Mouse (Mus musculus): ENCODE data around the gene Rad9b. TPM values are rescaled to one million over a fixed set of nuclear protein-coding genes. Genes with fewer than 3 reads are reported as not detected.
A peak's percentile ranks its signal among the peaks of the same experiment; 100 is the strongest.

The Rad9b gene
- polyA plus RNA-seq, 1 experiment from 2014 or later: 6.9 TPM

DNA sequence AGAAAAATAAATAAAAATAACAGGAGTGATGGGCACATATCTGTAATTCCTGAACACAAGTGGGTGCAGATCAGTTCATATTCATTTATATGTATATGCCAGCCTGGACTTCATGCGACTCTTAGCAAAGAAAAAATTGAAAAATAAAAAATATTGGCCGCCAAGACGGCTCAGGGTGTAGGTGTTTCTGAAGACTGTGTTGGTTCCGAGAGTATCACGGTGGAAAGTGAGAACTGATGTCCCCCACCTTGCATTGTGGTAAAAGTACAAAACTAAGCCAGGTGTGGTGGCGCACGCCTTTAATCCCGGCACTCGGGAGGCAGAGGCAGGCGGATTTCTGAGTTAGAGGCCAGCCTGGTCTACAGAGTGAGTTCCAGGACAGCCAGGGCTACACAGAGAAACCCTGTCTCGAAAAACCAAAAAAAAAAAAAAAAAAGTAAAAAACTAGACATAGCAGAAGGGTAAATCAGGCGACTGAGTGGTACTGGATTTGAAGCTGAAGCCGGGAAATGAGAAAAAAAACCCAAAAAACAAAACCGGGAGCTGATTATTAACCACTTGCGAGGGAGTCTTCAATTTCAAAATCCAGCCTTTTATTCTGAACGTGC, 37.2 kb upstream of the Rad9b start:
- Histone ChIP-seq H3K27ac (ENCODE audit: low read length) (no peak overlapping the region), H3K27me3 (replicated peaks; ENCODE audit: insufficient read depth, low read length) (no peaks in the 10 kb centered on the region), H3K9ac (replicated peaks; ENCODE audit: low read depth) (no peak overlapping the region), H3K36me3 (ENCODE audit: insufficient read depth, low read length) (no peaks in the 10 kb centered on the region), H3K9me3 (ENCODE audit: low read length) (no peaks in the 10 kb centered on the region), H3K4me3 (ENCODE audit: low read depth, low read length) (peak overlapping the region; percentile 70), H3K4me2 (replicated peaks; ENCODE audit: low read depth, low read length) (no peak overlapping the region), H3K4me1 (ENCODE audit: insufficient read depth, low read depth, low read length) (peaks cover 3% of the 10 kb centered on the region; the same call in 1 of the 2 replicates)
- TF ChIP-seq CTCF (IDR thresholded peaks at IDR 0.05) (no peak), EP300 (IDR thresholded peaks at IDR 0.05) (no peak)
- ATAC-seq (no peak), DNase-seq (ENCODE audit: low spot score) (no peak)
- 50% methylated on average over 15 of the region's 16 CpGs for WGBS

DNA sequence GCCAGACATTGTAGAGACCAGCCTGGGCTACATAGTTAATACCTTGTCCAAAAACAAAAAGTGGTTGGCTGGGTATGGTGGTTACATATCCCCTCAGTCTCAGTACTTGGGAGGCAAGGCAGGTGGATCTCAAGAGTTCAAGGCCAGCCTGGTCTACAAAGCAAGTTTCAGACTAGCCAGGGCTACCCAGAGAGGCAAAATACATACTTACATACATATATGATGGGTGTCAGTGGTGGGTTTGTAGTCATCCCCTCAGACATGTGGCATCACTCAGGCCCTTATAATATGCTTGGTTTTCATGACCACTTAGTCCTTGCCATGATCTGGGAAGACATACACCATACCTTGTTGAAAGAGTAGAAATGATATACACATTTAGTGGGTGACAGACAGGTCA, 36.6 kb upstream of the Rad9b start:
- no peak overlapping the region for H3K4me2 ChIP-seq (replicated peaks; ENCODE audit: low read depth, low read length)
- peaks cover 3% of the 10 kb centered on the region; the same call in 1 of the 2 replicates for H3K4me1 ChIP-seq (ENCODE audit: insufficient read depth, low read depth, low read length)
- no peaks in the 10 kb centered on the region for H3K36me3 ChIP-seq (ENCODE audit: insufficient read depth, low read length)
- ATAC-seq (no peak), DNase-seq (ENCODE audit: low spot score) (no peak)
- H3K9me3 ChIP-seq (ENCODE audit: low read length): no peaks in the 10 kb centered on the region
- H3K27me3 ChIP-seq (replicated peaks; ENCODE audit: insufficient read depth, low read length): no peaks in the 10 kb centered on the region
- no peak overlapping the region for H3K27ac ChIP-seq (ENCODE audit: low read length)
- H3K4me3 ChIP-seq (ENCODE audit: low read depth, low read length): no peak overlapping the region
- no peak for TF ChIP-seq CTCF (IDR thresholded peaks at IDR 0.05)
- TF ChIP-seq EP300 (IDR thresholded peaks at IDR 0.05): no peak
- no peak overlapping the region for H3K9ac ChIP-seq (replicated peaks; ENCODE audit: low read depth)

DNA sequence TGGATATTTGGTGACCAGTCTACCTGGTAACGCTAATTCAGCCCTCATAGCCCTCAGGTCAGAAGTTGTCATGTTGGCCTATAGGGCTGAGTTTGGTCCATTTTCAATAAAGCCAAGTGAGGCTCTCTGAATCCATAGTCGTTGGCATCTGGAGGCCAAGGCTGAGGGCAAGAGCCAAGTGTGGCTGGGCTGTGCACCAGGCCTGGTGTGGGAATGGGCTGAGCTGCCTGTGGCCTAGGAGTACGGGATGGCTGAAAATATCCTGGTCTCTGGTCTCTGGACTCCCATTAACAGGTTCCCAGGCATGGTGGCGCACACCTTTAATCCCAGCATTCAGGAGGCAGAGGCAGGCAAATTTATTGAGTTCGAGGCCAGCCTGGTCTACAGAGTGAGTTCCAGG, 36.0 kb upstream of the Rad9b start:
- Histone ChIP-seq H3K4me1 (ENCODE audit: insufficient read depth, low read depth, low read length) (peaks cover 3% of the 10 kb centered on the region; the same call in 1 of the 2 replicates), H3K36me3 (ENCODE audit: insufficient read depth, low read length) (no peaks in the 10 kb centered on the region), H3K9ac (replicated peaks; ENCODE audit: low read depth) (no peak overlapping the region), H3K27me3 (replicated peaks; ENCODE audit: insufficient read depth, low read length) (no peaks in the 10 kb centered on the region), H3K4me3 (ENCODE audit: low read depth, low read length) (no peak overlapping the region), H3K27ac (ENCODE audit: low read length) (no peak overlapping the region), H3K9me3 (ENCODE audit: low read length) (no peaks in the 10 kb centered on the region), H3K4me2 (replicated peaks; ENCODE audit: low read depth, low read length) (no peak overlapping the region)
- WGBS: 85% methylated on average over 5 of the region's 5 CpGs
- no peak for TF ChIP-seq EP300 (IDR thresholded peaks at IDR 0.05)
- TF ChIP-seq CTCF (IDR thresholded peaks at IDR 0.05): no peak
- ATAC-seq: no peak
- no peak for DNase-seq (ENCODE audit: low spot score)

DNA sequence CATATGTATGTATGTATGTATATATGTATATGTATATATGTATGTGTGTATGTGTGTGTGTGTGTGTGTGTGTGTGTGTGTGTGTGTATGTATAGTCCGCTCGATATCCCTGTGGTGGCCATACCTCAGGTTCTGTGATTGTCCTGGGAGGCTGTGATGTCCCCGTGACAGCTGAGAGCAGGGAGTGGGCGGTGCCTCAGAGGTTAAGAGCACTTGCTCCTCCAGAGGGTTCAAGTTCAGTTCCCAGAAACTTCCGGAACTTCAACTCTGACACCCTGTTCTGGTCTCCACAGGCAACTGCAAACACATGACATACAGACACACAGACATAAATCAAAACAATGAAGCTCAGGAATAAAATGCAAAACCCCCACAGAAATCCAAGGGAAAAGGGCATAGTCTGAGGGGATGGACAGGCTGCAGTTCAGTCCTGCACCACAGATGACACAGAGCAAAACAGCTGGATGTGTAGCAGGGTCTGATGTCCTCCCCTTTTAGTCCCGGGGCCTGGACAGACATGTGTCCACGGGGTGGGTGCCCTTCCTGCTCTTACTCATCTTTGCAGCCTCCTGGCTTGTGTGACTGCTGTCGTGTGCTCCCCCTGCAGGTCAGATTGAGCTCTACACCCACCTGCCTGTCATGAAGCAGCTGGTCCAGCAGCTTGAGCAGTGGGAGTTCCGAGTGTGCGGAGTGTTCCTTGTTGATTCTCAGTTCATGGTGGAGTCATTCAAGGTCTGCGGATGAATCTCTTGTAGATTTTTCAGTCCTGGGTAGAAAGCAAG, 25.5 kb upstream of the Rad9b start:
- peak; percentile 95 for TF ChIP-seq CTCF (IDR thresholded peaks at IDR 0.05)
- no peak for TF ChIP-seq EP300 (IDR thresholded peaks at IDR 0.05)
- no peak overlapping the region for H3K9ac ChIP-seq (replicated peaks; ENCODE audit: low read depth)
- H3K4me3 ChIP-seq (ENCODE audit: low read depth, low read length): no peak overlapping the region
- H3K27me3 ChIP-seq (replicated peaks; ENCODE audit: insufficient read depth, low read length): no peaks in the 10 kb centered on the region
- no peaks in the 10 kb centered on the region for H3K9me3 ChIP-seq (ENCODE audit: low read length)
- DNase-seq (ENCODE audit: low spot score) (peak; percentile 84), ATAC-seq (peak; percentile 79)
- H3K36me3 ChIP-seq (ENCODE audit: insufficient read depth, low read length): peaks cover 27% of the 10 kb centered on the region
- H3K4me2 ChIP-seq (replicated peaks; ENCODE audit: low read depth, low read length): no peak overlapping the region
- no peaks in the 10 kb centered on the region for H3K4me1 ChIP-seq (ENCODE audit: insufficient read depth, low read depth, low read length)
- 45% methylated on average over 11 of the region's 11 CpGs for WGBS
- H3K27ac ChIP-seq (ENCODE audit: low read length): no peak overlapping the region

DNA sequence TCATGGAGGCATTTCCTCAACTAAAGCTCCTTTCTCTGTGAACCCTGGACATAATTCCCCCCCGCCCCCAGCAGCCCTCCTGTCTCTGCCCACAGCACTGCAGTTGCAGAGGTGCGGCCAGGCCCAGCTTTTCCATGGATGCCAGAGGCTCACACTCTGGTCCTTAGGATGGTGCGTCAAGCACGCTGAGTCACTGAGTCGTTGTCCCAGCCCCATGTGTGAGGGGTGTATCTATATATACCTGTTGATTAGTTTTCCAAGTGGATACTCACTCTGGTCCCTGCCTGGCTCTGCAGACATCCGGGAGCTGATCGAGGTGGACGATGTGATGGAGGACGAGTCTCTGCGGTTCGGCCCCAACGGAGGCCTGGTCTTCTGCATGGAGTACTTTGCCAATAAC, 24.1 kb upstream of the Rad9b start:
- peaks cover 28% of the 10 kb centered on the region for H3K36me3 ChIP-seq (ENCODE audit: insufficient read depth, low read length)
- no peaks in the 10 kb centered on the region for H3K27me3 ChIP-seq (replicated peaks; ENCODE audit: insufficient read depth, low read length)
- H3K4me1 ChIP-seq (ENCODE audit: insufficient read depth, low read depth, low read length): no peaks in the 10 kb centered on the region
- H3K4me3 ChIP-seq (ENCODE audit: low read depth, low read length): no peak overlapping the region
- 92% methylated on average over 12 of the region's 12 CpGs for WGBS
- TF ChIP-seq EP300 (IDR thresholded peaks at IDR 0.05) (no peak), CTCF (IDR thresholded peaks at IDR 0.05) (no peak)
- no peaks in the 10 kb centered on the region for H3K9me3 ChIP-seq (ENCODE audit: low read length)
- DNase-seq (ENCODE audit: low spot score) (no peak), ATAC-seq (no peak)
- no peak overlapping the region for H3K27ac ChIP-seq (ENCODE audit: low read length)
- no peak overlapping the region for H3K4me2 ChIP-seq (replicated peaks; ENCODE audit: low read depth, low read length)
- H3K9ac ChIP-seq (replicated peaks; ENCODE audit: low read depth): no peak overlapping the region

DNA sequence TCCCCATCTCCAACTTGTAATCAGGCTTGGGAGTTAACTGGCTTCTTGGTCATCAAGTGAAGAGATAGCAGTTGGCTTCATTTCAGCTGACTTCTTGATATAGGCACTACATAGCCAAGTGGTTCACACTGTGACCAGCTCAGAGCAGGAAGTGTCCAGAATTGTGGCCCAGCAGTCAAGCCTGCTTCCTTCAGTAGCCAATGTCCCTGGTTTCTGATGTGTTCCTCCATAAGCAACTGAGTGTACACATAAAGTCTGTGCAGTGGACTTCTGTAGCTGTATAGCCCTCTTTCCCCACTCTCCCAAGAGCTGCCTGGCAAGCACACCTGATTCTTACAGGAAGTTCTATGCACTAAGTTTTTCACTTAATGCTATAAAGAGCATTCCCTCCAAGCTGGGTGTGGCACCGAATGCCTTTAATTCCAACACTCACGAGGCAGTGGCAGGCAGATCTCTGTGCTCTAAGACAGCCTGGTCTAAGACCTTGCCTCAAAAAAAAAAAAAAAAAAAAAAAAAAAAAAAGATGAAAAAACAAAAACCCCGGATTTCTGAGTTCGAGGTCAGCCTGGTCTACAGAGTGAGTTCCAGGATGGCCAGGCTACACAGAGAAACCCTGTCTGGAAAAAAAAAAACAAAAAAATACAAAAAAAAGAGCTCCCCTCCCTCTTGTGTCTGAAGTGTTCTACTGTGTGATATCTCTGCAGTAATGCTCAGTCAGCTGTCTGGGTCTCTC, 23.2 kb upstream of the Rad9b start:
- H3K4me1 ChIP-seq (ENCODE audit: insufficient read depth, low read depth, low read length): 0 out of 2 replicates have a peak, but pooled peaks cover 2% of the 10 kb centered on the region
- no peaks in the 10 kb centered on the region for H3K9me3 ChIP-seq (ENCODE audit: low read length)
- 87% methylated on average over 4 of the region's 4 CpGs for WGBS
- ATAC-seq: no peak
- H3K27me3 ChIP-seq (replicated peaks; ENCODE audit: insufficient read depth, low read length): no peaks in the 10 kb centered on the region
- no peak overlapping the region for H3K9ac ChIP-seq (replicated peaks; ENCODE audit: low read depth)
- H3K36me3 ChIP-seq (ENCODE audit: insufficient read depth, low read length): peaks cover 28% of the 10 kb centered on the region
- DNase-seq (ENCODE audit: low spot score): no peak
- no peak overlapping the region for H3K27ac ChIP-seq (ENCODE audit: low read length)
- H3K4me2 ChIP-seq (replicated peaks; ENCODE audit: low read depth, low read length): no peak overlapping the region
- H3K4me3 ChIP-seq (ENCODE audit: low read depth, low read length): no peak overlapping the region
- TF ChIP-seq EP300 (IDR thresholded peaks at IDR 0.05): no peak
- TF ChIP-seq CTCF (IDR thresholded peaks at IDR 0.05): no peak

Data from lung, postnatal 0 days (tissue).